Mouse (Mus musculus) lung, postnatal 0 days (tissue): ENCODE measurements around the gene Fads2. TPM values are rescaled to one million over a fixed set of nuclear protein-coding genes. Genes with fewer than 3 reads are reported as not detected.
A peak's percentile ranks its signal among the peaks of the same experiment; 100 is the strongest.

Experiments
- ATAC-seq: fragments of 200-750 bp; cut with Nextera tagmentation; 2 replicates; pipeline ENCODE4 v1.8.0; 2017; ENCODE audit warnings: moderate library complexity
- DNase-seq: peaks from one replicate; pipeline ENCODE4 v3.0.0-alpha.2; 2016; ENCODE audit warnings: low spot score
- H3K27ac ChIP-seq: fragments of 300-500 bp; sonication (generic); 2 replicates; pipeline ENCODE4 v1.5.1; 2014; ENCODE audit warnings: antibody characterized with exemption, mild to moderate bottlenecking, low read length, mixed read lengths
- H3K27me3 ChIP-seq: fragments of 300-500 bp; sonication (generic); replicated peaks from 2 replicates; pipeline ENCODE4 v1.6.1; 2014; ENCODE audit warnings: low read length, mixed read lengths; ENCODE audit not compliant: insufficient read depth
- H3K36me3 ChIP-seq: fragments of 300-500 bp; sonication (generic); 2 replicates; pipeline ENCODE4 v1.6.1; 2014; ENCODE audit warnings: low read length, mixed read lengths; ENCODE audit not compliant: insufficient read depth
- H3K4me1 ChIP-seq: fragments of 300-500 bp; sonication (generic); 2 replicates; pipeline ENCODE4 v1.6.1; 2014; ENCODE audit warnings: antibody characterized with exemption, low read depth, low read length, mixed read lengths; ENCODE audit not compliant: insufficient read depth
- H3K4me2 ChIP-seq: fragments of 300-500 bp; sonication (generic); replicated peaks from 2 replicates; pipeline ENCODE4 v1.6.1; 2014; ENCODE audit warnings: low read depth, mild to moderate bottlenecking, low read length, moderate library complexity, mixed read lengths
- H3K4me3 ChIP-seq: fragments of 300-500 bp; sonication (generic); 2 replicates; pipeline ENCODE4 v1.5.1; 2014; ENCODE audit warnings: low read depth, low read length
- H3K9ac ChIP-seq: fragments of 300-500 bp; sonication (generic); replicated peaks from 2 replicates; pipeline ENCODE4 v1.6.1; 2014; ENCODE audit warnings: low read depth, mild to moderate bottlenecking
- H3K9me3 ChIP-seq: fragments of 300-500 bp; sonication (generic); 2 replicates; pipeline ENCODE4 v1.6.1; 2016; ENCODE audit warnings: low read length, mixed read lengths
- CTCF ChIP-seq: IDR thresholded peaks from 2 replicates; pipeline ENCODE4 v1.5.1; 2016; ENCODE audit warnings: antibody characterized with exemption, mild to moderate bottlenecking
- EP300 ChIP-seq: IDR thresholded peaks from 2 replicates; pipeline ENCODE4 v1.6.1; 2016; ENCODE audit warnings: antibody characterized with exemption, mild to moderate bottlenecking, control low read depth
- WGBS: fragments of 180-500 bp; shearing (Covaris S2); extraction: QIAGEN DNeasy Blood & Tissue Kit; methylation state at CpG from one replicate; pipeline ENCODE4 v1.1.7; 2014; 5-methylcytosine and 5-hydroxymethylcytosine counted together
- polyA plus RNA-seq: library from polyadenylated mRNA; unstranded; fragments of >200 nt; fragmentation: Nextera tagmentation; extraction: Ambion mirVana; gene quantifications from 2 replicates; pipeline ENCODE4 v1.2.1, GENCODE M21; 2015

Gene Fads2
- polyA plus RNA-seq, 1 experiment from 2014 or later = 35.0 TPM

DNA sequence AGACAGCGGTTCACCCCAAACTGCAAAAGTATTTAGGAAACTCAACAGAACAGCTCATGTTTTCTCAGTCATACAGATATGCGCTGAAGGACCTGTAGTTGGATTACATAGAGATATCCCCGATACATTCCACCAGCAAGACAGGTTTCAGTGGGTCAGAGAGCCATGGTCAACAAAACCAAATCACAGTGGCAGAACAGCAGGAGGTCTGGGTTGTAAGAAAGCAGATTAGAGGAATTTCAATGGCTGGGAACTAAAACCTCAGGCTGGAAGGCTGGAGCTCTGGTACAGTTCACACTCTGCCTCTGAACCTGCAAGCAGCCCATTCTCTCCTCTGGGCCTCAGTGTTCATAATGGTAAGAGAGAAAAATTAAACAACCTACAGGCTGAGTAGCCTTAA is 15.1 kb upstream of the Fads2 start:
- no peaks in the 10 kb centered on the region for H3K27me3 ChIP-seq
- no peak overlapping the region for H3K4me3 ChIP-seq
- 54% methylated on average over 3 of the region's 3 CpGs for WGBS
- no peaks in the 10 kb centered on the region for H3K36me3 ChIP-seq
- TF ChIP-seq EP300 (no peak), CTCF (no peak)
- no peaks in the 10 kb centered on the region for H3K9me3 ChIP-seq
- H3K27ac ChIP-seq = no peak overlapping the region
- ATAC-seq (no peak), DNase-seq (no peak)
- no peaks in the 10 kb centered on the region for H3K4me1 ChIP-seq
- H3K9ac ChIP-seq = no peak overlapping the region
- H3K4me2 ChIP-seq = no peak overlapping the region

DNA sequence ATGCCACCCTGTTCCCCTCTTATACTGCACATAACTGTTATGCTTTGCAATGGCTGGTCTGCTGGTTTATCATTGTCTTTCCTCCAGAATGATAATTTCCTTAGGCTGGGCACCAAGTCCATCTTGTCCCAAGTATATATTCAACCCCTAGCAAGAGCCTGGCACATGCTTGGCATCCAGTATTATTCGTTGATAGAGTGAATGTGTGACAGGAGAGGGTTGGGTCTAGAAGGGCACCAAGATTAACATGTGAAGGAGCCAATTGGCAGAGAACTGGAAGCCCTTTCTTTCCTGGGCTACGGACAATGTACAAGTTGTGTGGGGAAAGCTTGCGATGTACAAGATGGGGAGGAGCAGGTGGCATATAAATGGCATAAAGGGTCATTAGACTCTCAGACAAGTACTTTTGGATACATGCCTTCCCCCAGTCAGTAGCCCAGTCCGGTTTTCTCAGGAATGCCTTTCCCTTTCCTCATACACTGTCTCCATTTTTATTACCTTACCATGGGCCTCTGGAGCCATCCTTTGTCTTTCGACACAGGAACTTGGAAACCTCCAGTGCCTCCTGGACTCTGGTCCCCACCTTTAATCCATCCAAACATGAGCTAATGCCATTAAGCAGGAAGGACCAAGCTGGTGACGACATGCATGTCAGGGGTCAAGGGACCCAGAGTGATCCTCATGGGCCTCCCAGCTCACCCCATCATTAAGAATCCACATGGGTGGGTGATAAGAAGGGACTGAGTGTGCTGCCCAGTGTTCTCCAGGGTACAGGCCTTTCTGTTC is 14.0 kb upstream of the Fads2 start:
- no peaks in the 10 kb centered on the region for H3K4me1 ChIP-seq
- ATAC-seq (no peak), DNase-seq (no peak)
- H3K27me3 ChIP-seq = no peaks in the 10 kb centered on the region
- H3K27ac ChIP-seq = no peak overlapping the region
- H3K4me3 ChIP-seq = no peak overlapping the region
- H3K9ac ChIP-seq = no peak overlapping the region
- H3K4me2 ChIP-seq = no peak overlapping the region
- 69% methylated on average over 6 of the region's 6 CpGs for WGBS
- TF ChIP-seq EP300 (no peak), CTCF (no peak)
- H3K36me3 ChIP-seq = no peaks in the 10 kb centered on the region
- H3K9me3 ChIP-seq = no peaks in the 10 kb centered on the region

DNA sequence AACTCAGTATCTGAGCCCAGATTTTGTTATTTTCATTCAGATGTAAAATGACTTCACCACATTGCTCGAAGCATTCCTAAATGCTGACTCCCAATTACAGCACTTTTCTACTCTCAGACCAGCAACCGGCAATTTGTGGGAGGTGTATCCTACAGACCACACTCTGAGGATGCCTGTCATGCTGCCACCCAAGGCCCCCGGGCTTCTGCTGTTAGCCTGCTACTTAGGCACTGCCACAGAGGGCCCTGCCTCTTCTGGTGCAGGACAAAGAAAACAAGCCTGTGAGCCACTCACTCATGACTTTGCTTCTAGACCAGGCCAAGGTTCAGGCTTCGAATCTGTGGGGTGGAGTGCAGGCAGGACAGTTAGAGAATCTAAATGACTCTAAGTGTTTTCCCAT is 11.4 kb upstream of the Fads2 start:
- Histone ChIP-seq H3K9me3 (no peaks in the 10 kb centered on the region), H3K27me3 (no peaks in the 10 kb centered on the region), H3K4me3 (no peak overlapping the region), H3K4me1 (no peaks in the 10 kb centered on the region), H3K9ac (no peak overlapping the region), H3K27ac (no peak overlapping the region), H3K4me2 (no peak overlapping the region), H3K36me3 (no peaks in the 10 kb centered on the region)
- DNase-seq (no peak), ATAC-seq (no peak)
- TF ChIP-seq EP300 (no peak), CTCF (no peak)
- WGBS = 67% methylated on average over 4 of the region's 4 CpGs

DNA sequence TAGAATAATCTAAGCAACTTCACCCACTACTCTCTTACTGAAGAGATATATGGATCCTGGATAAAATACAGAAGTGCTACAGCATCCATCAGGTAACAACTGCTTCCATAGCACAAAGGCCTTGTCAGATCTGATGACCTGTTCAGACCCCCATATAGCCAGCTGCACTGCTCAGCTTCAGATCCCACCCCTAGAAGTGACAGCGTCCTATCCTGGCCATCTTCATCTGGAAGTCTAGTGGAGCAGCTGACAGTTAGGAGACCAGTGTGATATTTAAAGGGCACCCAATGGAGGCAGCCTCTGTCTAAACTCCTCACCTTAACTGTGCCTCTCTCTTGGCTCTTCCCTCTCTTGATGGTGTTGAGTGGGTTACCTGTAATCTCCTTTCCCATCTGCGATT is 7.1 kb upstream of the Fads2 start:
- Histone ChIP-seq H3K4me2 (no peak overlapping the region), H3K27ac (no peak overlapping the region), H3K9me3 (no peaks in the 10 kb centered on the region), H3K4me3 (no peak overlapping the region), H3K36me3 (no peaks in the 10 kb centered on the region), H3K9ac (no peak overlapping the region), H3K27me3 (no peaks in the 10 kb centered on the region), H3K4me1 (no peaks in the 10 kb centered on the region)
- 87% methylated on average over 2 of the region's 2 CpGs for WGBS
- TF ChIP-seq CTCF (no peak), EP300 (no peak)
- DNase-seq (no peak), ATAC-seq (no peak)

DNA sequence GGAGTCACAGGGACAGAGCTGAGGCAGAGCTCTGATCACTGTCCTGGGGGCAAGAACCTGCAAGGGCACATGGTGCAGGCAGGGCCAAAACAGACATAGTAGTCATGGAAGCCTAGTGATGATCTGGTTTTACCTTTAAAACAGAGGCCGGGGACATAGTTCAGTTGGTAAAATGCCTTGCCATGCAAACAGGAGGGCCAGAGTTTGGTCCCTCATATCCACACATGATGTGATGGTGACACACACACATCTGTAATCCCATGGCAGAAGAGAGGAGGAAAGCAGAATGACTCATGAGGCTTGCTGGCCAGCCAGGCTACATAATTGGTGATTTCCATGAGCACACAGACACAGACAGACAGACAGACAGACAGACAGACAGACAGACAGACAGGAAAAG is 6.6 kb upstream of the Fads2 start:
- Histone ChIP-seq H3K9ac (no peak overlapping the region), H3K4me1 (no peaks in the 10 kb centered on the region), H3K27me3 (no peaks in the 10 kb centered on the region), H3K36me3 (no peaks in the 10 kb centered on the region), H3K4me3 (no peak overlapping the region), H3K27ac (no peak overlapping the region), H3K9me3 (no peaks in the 10 kb centered on the region), H3K4me2 (no peak overlapping the region)
- WGBS = 94% methylated on average over 1 of the region's 1 CpGs
- no peak for ATAC-seq
- DNase-seq = no peak
- TF ChIP-seq EP300 (no peak), CTCF (no peak)

DNA sequence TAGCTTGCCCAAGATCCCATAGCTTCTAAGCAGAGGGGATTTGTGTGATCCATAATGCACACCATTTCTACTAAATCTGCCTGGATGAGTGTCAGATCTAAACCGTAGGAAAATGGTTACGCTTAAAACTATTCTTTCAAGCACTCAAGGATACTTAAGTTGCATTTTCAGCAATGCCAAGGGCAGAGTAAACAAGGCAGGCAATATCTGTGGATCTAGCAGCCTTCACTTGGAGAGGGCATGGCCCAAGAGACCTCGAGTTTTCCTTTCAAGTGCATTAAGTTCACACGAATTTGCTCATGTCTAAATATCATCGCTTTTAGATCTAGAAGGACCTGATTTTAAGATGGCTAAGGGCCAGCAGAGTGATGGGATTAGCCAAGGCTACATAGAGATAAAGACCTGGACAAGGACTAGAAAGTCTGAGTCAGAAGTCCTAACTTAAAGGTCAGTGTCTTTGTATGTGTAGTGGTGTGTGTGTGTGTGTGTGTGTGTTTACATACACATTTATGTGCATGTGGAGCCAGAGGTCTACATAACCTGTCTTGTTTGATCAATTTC is 5.6 kb upstream of the Fads2 start:
- Histone ChIP-seq H3K4me3 (no peak overlapping the region), H3K9ac (no peak overlapping the region), H3K27ac (no peak overlapping the region), H3K27me3 (no peaks in the 10 kb centered on the region), H3K9me3 (no peaks in the 10 kb centered on the region), H3K4me2 (no peak overlapping the region), H3K4me1 (no peaks in the 10 kb centered on the region), H3K36me3 (no peaks in the 10 kb centered on the region)
- ATAC-seq (peak; percentile 60), DNase-seq (peak; percentile 59)
- TF ChIP-seq EP300 (0 out of 2 replicates have a peak, but pooled peaks have one; percentile 20), CTCF (no peak)
- WGBS = 47% methylated on average over 5 of the region's 5 CpGs
